Mouse (Mus musculus): ENCODE measurements around the gene Btbd9. TPM values are rescaled to one million over a fixed set of nuclear protein-coding genes. Genes with fewer than 3 reads are reported as not detected.
"Not testable (repeated sequence)": the region's sequence is repeated elsewhere in the genome, so short reads cannot be mapped to it uniquely, and the experiment has no call there.

Gene Btbd9
- polyA plus RNA-seq, 1 experiment: 21.3 TPM

DNA sequence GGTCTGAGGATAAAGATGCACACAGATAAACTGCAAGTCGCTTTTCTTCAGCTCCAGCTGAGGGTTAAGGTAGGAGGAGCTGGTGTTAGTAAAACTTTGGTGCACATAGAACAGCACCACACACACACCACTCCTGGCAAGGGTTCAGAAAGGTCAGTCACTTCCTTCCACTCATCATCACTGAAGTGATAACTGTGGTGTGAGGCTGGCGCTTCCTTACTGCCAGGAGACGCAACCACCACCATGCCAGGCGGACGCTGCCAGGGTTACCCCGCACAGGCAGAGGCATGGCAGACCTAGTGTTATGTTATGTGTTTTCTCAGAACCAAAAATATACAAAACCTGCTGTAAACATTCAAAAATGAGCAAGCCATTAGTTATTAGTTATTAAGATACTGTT lies 66.6 kb downstream of the Btbd9 start:
- Histone ChIP-seq H3K79me2 (ENCODE audit: control insufficient read depth, insufficient read depth) (no peaks in the 10 kb centered on the region), H3ac (ENCODE audit: control insufficient read depth, insufficient read length) (no peak overlapping the region), H3K4me3 (no peak overlapping the region), H3K4me2 (ENCODE audit: low read depth) (no peak overlapping the region), H3K36me3 (ENCODE audit: control insufficient read depth, insufficient read depth) (no peaks in the 10 kb centered on the region), H3K27me3 (ENCODE audit: control insufficient read depth, insufficient read depth, insufficient read length) (no peaks in the 10 kb centered on the region)
- TF ChIP-seq USF1 (IDR thresholded peaks at IDR 0.05; ENCODE audit: low read depth): no peak
- no peak for TF ChIP-seq MAX (IDR thresholded peaks at IDR 0.05; ENCODE audit: low read depth)
- no peak for TF ChIP-seq CEBPB (IDR thresholded peaks at IDR 0.05; ENCODE audit: insufficient read depth, poor library complexity, severe bottlenecking)
- TF ChIP-seq MYOG (IDR thresholded peaks at IDR 0.05; ENCODE audit: control insufficient read depth in 1 of 3, insufficient read depth in 1 of 3, insufficient read length in 2 of 3, low read depth in 2 of 3): no peak
- no peak for TF ChIP-seq SRF (IDR thresholded peaks at IDR 0.05; ENCODE audit: control insufficient read depth, insufficient read length, low read depth)
- TF ChIP-seq POLR2A (IDR thresholded peaks at IDR 0.05; ENCODE audit: insufficient read length, low read depth): no peak
- TF ChIP-seq REST (IDR thresholded peaks at IDR 0.05; ENCODE audit: insufficient read depth, insufficient read length): no peak
- TF ChIP-seq TCF12 (IDR thresholded peaks at IDR 0.05; ENCODE audit: insufficient read depth, poor library complexity, severe bottlenecking): no peak
- TF ChIP-seq MYOD1 (IDR thresholded peaks at IDR 0.05; ENCODE audit: control insufficient read depth in 1 of 3, insufficient read length in 2 of 3, low read depth in 2 of 3): no peak
- no peak for TF ChIP-seq TCF3 (IDR thresholded peaks at IDR 0.05; ENCODE audit: insufficient read length, low read depth)
- no peak for TF ChIP-seq E2F4 (IDR thresholded peaks at IDR 0.05; ENCODE audit: insufficient read depth)
- no peak for TF ChIP-seq POLR2AphosphoS2 (IDR thresholded peaks at IDR 0.05; ENCODE audit: insufficient read length, low read depth)

DNA sequence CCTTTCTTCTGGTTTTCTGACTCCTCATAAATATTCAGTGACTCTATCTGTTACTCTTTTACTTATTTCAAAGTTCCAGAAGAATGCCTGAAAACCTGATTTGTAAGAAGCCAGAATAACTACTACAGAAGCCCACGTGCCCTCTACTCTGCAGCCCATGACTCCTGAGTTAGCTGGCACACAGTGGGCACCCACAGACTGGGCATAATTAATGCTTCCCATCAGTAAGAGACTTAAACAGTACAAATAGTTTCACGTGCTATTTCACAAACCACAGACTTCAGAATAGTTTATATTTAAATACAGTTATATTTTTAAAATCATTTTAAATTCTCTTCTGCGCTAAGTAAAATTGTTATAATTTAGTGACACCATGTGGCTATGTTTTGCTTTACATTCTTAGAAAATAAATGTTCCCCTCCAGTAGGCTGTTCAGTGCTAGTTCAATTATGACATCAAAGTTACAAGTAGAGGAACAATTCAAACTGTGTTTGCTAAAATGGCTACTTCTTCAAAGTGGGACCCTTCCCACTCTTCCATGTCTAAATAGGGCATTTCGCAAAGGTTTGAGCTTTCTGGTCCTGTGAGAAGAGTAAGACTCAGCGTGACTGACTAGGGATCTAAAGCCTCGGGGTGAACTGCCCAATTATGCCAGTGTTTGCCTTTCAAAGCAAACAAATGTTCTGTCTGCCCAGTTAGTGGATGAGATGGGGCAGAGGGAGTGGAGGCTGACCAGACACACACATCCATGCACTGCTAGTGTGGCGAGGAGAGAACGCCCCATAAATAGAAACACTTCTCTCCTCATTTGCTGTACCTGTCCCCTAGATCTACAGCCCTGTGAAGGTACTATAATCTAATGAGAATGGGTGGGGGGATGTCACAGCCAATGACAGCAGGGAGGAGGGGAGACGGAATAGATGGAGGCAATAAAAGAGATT lies 68.4 kb downstream of the Btbd9 start:
- no peak overlapping the region for H3K4me2 ChIP-seq (ENCODE audit: low read depth)
- H3K27me3 ChIP-seq (ENCODE audit: control insufficient read depth, insufficient read depth, insufficient read length): no peaks in the 10 kb centered on the region
- no peak overlapping the region for H3K4me3 ChIP-seq
- no peak for TF ChIP-seq SRF (IDR thresholded peaks at IDR 0.05; ENCODE audit: control insufficient read depth, insufficient read length, low read depth)
- TF ChIP-seq MAX (IDR thresholded peaks at IDR 0.05; ENCODE audit: low read depth): no peak
- TF ChIP-seq TCF3 (IDR thresholded peaks at IDR 0.05; ENCODE audit: insufficient read length, low read depth): no peak
- no peak for TF ChIP-seq E2F4 (IDR thresholded peaks at IDR 0.05; ENCODE audit: insufficient read depth)
- no peak for TF ChIP-seq POLR2A (IDR thresholded peaks at IDR 0.05; ENCODE audit: insufficient read length, low read depth)
- TF ChIP-seq POLR2AphosphoS2 (IDR thresholded peaks at IDR 0.05; ENCODE audit: insufficient read length, low read depth): no peak
- no peak for TF ChIP-seq MYOD1 (IDR thresholded peaks at IDR 0.05; ENCODE audit: control insufficient read depth in 1 of 3, insufficient read length in 2 of 3, low read depth in 2 of 3)
- no peak for TF ChIP-seq REST (IDR thresholded peaks at IDR 0.05; ENCODE audit: insufficient read depth, insufficient read length)
- TF ChIP-seq CEBPB (IDR thresholded peaks at IDR 0.05; ENCODE audit: insufficient read depth, poor library complexity, severe bottlenecking): no peak
- no peak for TF ChIP-seq USF1 (IDR thresholded peaks at IDR 0.05; ENCODE audit: low read depth)
- TF ChIP-seq MYOG (IDR thresholded peaks at IDR 0.05; ENCODE audit: control insufficient read depth in 1 of 3, insufficient read depth in 1 of 3, insufficient read length in 2 of 3, low read depth in 2 of 3): no peak
- no peak for TF ChIP-seq TCF12 (IDR thresholded peaks at IDR 0.05; ENCODE audit: insufficient read depth, poor library complexity, severe bottlenecking)
- H3ac ChIP-seq (ENCODE audit: control insufficient read depth, insufficient read length): no peak overlapping the region
- H3K36me3 ChIP-seq (ENCODE audit: control insufficient read depth, insufficient read depth): no peaks in the 10 kb centered on the region
- no peaks in the 10 kb centered on the region for H3K79me2 ChIP-seq (ENCODE audit: control insufficient read depth, insufficient read depth)

DNA sequence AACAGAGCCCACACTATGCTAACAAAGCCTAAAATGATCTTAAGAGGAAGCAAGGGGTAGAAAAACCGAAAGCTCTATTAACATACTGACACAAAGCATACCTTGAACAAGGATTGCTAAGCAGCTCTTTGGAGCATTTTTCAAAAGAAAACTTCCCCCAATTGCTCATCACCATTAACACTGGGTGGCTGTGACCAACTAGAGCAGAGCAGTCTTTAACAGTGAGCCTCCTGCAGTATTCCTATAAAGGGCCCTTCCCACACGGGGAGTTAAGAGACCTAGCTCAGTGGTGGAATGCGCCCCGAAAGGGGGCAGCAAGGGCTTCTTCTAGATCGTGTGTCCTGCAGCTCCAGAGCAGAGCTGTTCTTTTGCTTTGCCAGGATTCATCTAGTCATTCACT lies 69.4 kb downstream of the Btbd9 start:
- Histone ChIP-seq H3K36me3 (ENCODE audit: control insufficient read depth, insufficient read depth) (no peaks in the 10 kb centered on the region), H3K27me3 (ENCODE audit: control insufficient read depth, insufficient read depth, insufficient read length) (no peaks in the 10 kb centered on the region), H3K79me2 (ENCODE audit: control insufficient read depth, insufficient read depth) (no peaks in the 10 kb centered on the region), H3ac (ENCODE audit: control insufficient read depth, insufficient read length) (no peak overlapping the region), H3K4me3 (no peak overlapping the region), H3K4me2 (ENCODE audit: low read depth) (no peak overlapping the region)
- TF ChIP-seq CEBPB (IDR thresholded peaks at IDR 0.05; ENCODE audit: insufficient read depth, poor library complexity, severe bottlenecking): no peak
- no peak for TF ChIP-seq TCF3 (IDR thresholded peaks at IDR 0.05; ENCODE audit: insufficient read length, low read depth)
- no peak for TF ChIP-seq TCF12 (IDR thresholded peaks at IDR 0.05; ENCODE audit: insufficient read depth, poor library complexity, severe bottlenecking)
- no peak for TF ChIP-seq POLR2AphosphoS2 (IDR thresholded peaks at IDR 0.05; ENCODE audit: insufficient read length, low read depth)
- no peak for TF ChIP-seq USF1 (IDR thresholded peaks at IDR 0.05; ENCODE audit: low read depth)
- no peak for TF ChIP-seq REST (IDR thresholded peaks at IDR 0.05; ENCODE audit: insufficient read depth, insufficient read length)
- no peak for TF ChIP-seq E2F4 (IDR thresholded peaks at IDR 0.05; ENCODE audit: insufficient read depth)
- no peak for TF ChIP-seq POLR2A (IDR thresholded peaks at IDR 0.05; ENCODE audit: insufficient read length, low read depth)
- TF ChIP-seq SRF (IDR thresholded peaks at IDR 0.05; ENCODE audit: control insufficient read depth, insufficient read length, low read depth): no peak
- no peak for TF ChIP-seq MYOG (IDR thresholded peaks at IDR 0.05; ENCODE audit: control insufficient read depth in 1 of 3, insufficient read depth in 1 of 3, insufficient read length in 2 of 3, low read depth in 2 of 3)
- no peak for TF ChIP-seq MYOD1 (IDR thresholded peaks at IDR 0.05; ENCODE audit: control insufficient read depth in 1 of 3, insufficient read length in 2 of 3, low read depth in 2 of 3)
- no peak for TF ChIP-seq MAX (IDR thresholded peaks at IDR 0.05; ENCODE audit: low read depth)

DNA sequence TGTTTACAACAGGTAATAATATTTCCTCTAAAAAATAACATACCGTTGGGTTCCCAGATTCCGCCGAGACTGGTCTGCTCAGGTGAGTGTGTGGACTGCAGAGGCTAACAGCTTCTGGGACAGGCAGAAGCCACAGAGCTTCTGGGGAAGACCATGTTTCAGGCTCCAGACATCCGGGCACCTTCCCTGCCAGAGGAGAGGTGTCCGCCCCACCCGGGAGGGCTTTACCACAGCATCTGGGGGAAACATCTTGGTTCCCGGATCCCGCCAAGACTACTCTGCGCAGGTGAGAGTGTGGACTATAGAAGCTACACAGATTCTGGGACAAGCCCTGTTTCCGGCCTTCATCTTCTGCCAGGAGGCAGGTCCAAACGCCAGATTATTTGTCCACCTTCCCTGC lies 76.7 kb downstream of the Btbd9 start:
- H3K4me2 ChIP-seq (ENCODE audit: low read depth); H3ac ChIP-seq (ENCODE audit: control insufficient read depth, insufficient read length); H3K27me3 ChIP-seq (ENCODE audit: control insufficient read depth, insufficient read depth, insufficient read length); H3K79me2 ChIP-seq (ENCODE audit: control insufficient read depth, insufficient read depth); H3K36me3 ChIP-seq (ENCODE audit: control insufficient read depth, insufficient read depth); H3K4me3 ChIP-seq: not testable (repeated sequence)
